Mouse (Mus musculus): Measurements from ENCODE around the gene Taar7a. TPM values are rescaled to one million over a fixed set of nuclear protein-coding genes. Genes with fewer than 3 reads are reported as not detected.

Taar7a gene
- not detected in 2 replicates for polyA plus RNA-seq (2012; ENCODE audit: insufficient read depth, insufficient read length, missing spikeins)

- Histone ChIP-seq H3K4me3 (ENCODE audit: insufficient read depth, low read depth, low read length) (no peak within 1 kb of the TSS), H3K4me1 (ENCODE audit: control insufficient read depth, insufficient read depth, insufficient read length, low read length) (no peaks in the 10 kb centered on the region), H3K27ac (replicated peaks; ENCODE audit: low read depth, low read length) (no peak within 1 kb of the TSS)
Measured at GRCm38 (mm10) chr10:23993381-23993780, at the start of gene Taar7a. Taar7a (minus strand) TSS chr10:23993481.

GRCm38 (mm10) chr10:24040120-24040869 is 47.0 kb upstream of the Taar7a start:
- Histone ChIP-seq H3K4me3 (ENCODE audit: insufficient read depth, low read depth, low read length) (no peak overlapping the region), H3K27ac (replicated peaks; ENCODE audit: low read depth, low read length) (no peak overlapping the region), H3K4me1 (ENCODE audit: control insufficient read depth, insufficient read depth, insufficient read length, low read length) (no peaks in the 10 kb centered on the region)

GRCm38 (mm10) chr10:24037314-24037713 is 44.0 kb upstream of the Taar7a start, which contains the start of gene Taar7e:
Taar7e (plus strand) TSS chr10:24037614.
- Histone ChIP-seq H3K27ac (replicated peaks; ENCODE audit: low read depth, low read length) (no peak within 1 kb of the TSS), H3K4me3 (ENCODE audit: insufficient read depth, low read depth, low read length) (no peak within 1 kb of the TSS), H3K4me1 (ENCODE audit: control insufficient read depth, insufficient read depth, insufficient read length, low read length) (no peaks in the 10 kb centered on the region)

- no peaks in the 10 kb centered on the region for H3K4me1 ChIP-seq (ENCODE audit: control insufficient read depth, insufficient read depth, insufficient read length, low read length)
- no peak overlapping the region for H3K27ac ChIP-seq (replicated peaks; ENCODE audit: low read depth, low read length)
- no peak overlapping the region for H3K4me3 ChIP-seq (ENCODE audit: insufficient read depth, low read depth, low read length)
Measured at GRCm38 (mm10) chr10:24031347-24031746, 38.1 kb upstream of the Taar7a start.

- no peak within 1 kb of the TSS for H3K4me3 ChIP-seq (ENCODE audit: insufficient read depth, low read depth, low read length)
- no peak within 1 kb of the TSS for H3K27ac ChIP-seq (replicated peaks; ENCODE audit: low read depth, low read length)
- no peaks in the 10 kb centered on the region for H3K4me1 ChIP-seq (ENCODE audit: control insufficient read depth, insufficient read depth, insufficient read length, low read length)
Measured at GRCm38 (mm10) chr10:24026922-24027321, 33.6 kb upstream of the Taar7a start, which contains the start of gene Taar7d. Taar7d (plus strand) TSS chr10:24027222.

- Histone ChIP-seq H3K4me1 (ENCODE audit: control insufficient read depth, insufficient read depth, insufficient read length, low read length) (no peaks in the 10 kb centered on the region), H3K4me3 (ENCODE audit: insufficient read depth, low read depth, low read length) (no peak overlapping the region), H3K27ac (replicated peaks; ENCODE audit: low read depth, low read length) (no peak overlapping the region)
Measured at GRCm38 (mm10) chr10:24008143-24008542, 14.9 kb upstream of the Taar7a start.

GRCm38 (mm10) chr10:24007034-24007433 is 13.8 kb upstream of the Taar7a start:
- Histone ChIP-seq H3K4me3 (ENCODE audit: insufficient read depth, low read depth, low read length) (no peak overlapping the region), H3K4me1 (ENCODE audit: control insufficient read depth, insufficient read depth, insufficient read length, low read length) (no peaks in the 10 kb centered on the region), H3K27ac (replicated peaks; ENCODE audit: low read depth, low read length) (no peak overlapping the region)

- Histone ChIP-seq H3K4me1 (ENCODE audit: control insufficient read depth, insufficient read depth, insufficient read length, low read length) (no peaks in the 10 kb centered on the region), H3K4me3 (ENCODE audit: insufficient read depth, low read depth, low read length) (no peak overlapping the region), H3K27ac (replicated peaks; ENCODE audit: low read depth, low read length) (no peak overlapping the region)
Measured at GRCm38 (mm10) chr10:24006442-24006841, 13.2 kb upstream of the Taar7a start.

GRCm38 (mm10) chr10:23999639-24000038 is 6.4 kb upstream of the Taar7a start, which contains the start of gene Taar7b:
Taar7b (plus strand) TSS chr10:23999939.
- Histone ChIP-seq H3K4me3 (ENCODE audit: insufficient read depth, low read depth, low read length) (no peak within 1 kb of the TSS), H3K27ac (replicated peaks; ENCODE audit: low read depth, low read length) (no peak within 1 kb of the TSS), H3K4me1 (ENCODE audit: control insufficient read depth, insufficient read depth, insufficient read length, low read length) (no peaks in the 10 kb centered on the region)

GRCm38 (mm10) chr10:23986419-23986818 is 6.9 kb downstream of the Taar7a start:
- H3K4me1 ChIP-seq (ENCODE audit: control insufficient read depth, insufficient read depth, insufficient read length, low read length), result no peaks in the 10 kb centered on the region
- no peak overlapping the region for H3K4me3 ChIP-seq (ENCODE audit: insufficient read depth, low read depth, low read length)
- no peak overlapping the region for H3K27ac ChIP-seq (replicated peaks; ENCODE audit: low read depth, low read length)

- H3K4me3 ChIP-seq (ENCODE audit: insufficient read depth, low read depth, low read length), result no peak within 1 kb of the TSS
- H3K4me1 ChIP-seq (ENCODE audit: control insufficient read depth, insufficient read depth, insufficient read length, low read length), result no peaks in the 10 kb centered on the region
- H3K27ac ChIP-seq (replicated peaks; ENCODE audit: low read depth, low read length), result no peak within 1 kb of the TSS
Measured at GRCm38 (mm10) chr10:23985546-23985945, 7.7 kb downstream of the Taar7a start, which contains the start of gene Taar6. Taar6 (minus strand) TSS chr10:23985646.

- Histone ChIP-seq H3K4me3 (ENCODE audit: insufficient read depth, low read depth, low read length) (no peak overlapping the region), H3K4me1 (ENCODE audit: control insufficient read depth, insufficient read depth, insufficient read length, low read length) (no peaks in the 10 kb centered on the region), H3K27ac (replicated peaks; ENCODE audit: low read depth, low read length) (no peak overlapping the region)
Measured at GRCm38 (mm10) chr10:23978901-23979705, 14.2 kb downstream of the Taar7a start.

- Histone ChIP-seq H3K4me1 (ENCODE audit: control insufficient read depth, insufficient read depth, insufficient read length, low read length) (no peaks in the 10 kb centered on the region), H3K4me3 (ENCODE audit: insufficient read depth, low read depth, low read length) (no peak overlapping the region), H3K27ac (replicated peaks; ENCODE audit: low read depth, low read length) (no peak overlapping the region)
Measured at GRCm38 (mm10) chr10:23977958-23978357, 15.3 kb downstream of the Taar7a start.

GRCm38 (mm10) chr10:23971256-23971655 is 22.0 kb downstream of the Taar7a start:
- no peak overlapping the region for H3K4me3 ChIP-seq (ENCODE audit: insufficient read depth, low read depth, low read length)

GRCm38 (mm10) chr10:23970656-23971165 is 22.6 kb downstream of the Taar7a start, which contains the start of gene Taar5:
Taar5 (plus strand) TSS chr10:23970706.
- Histone ChIP-seq H3K27ac (replicated peaks; ENCODE audit: low read depth, low read length) (no peak within 1 kb of the TSS), H3K4me1 (ENCODE audit: control insufficient read depth, insufficient read depth, insufficient read length, low read length) (no peaks in the 10 kb centered on the region), H3K4me3 (ENCODE audit: insufficient read depth, low read depth, low read length) (no peak within 1 kb of the TSS)

More at GRCm38 (mm10) chr10:23971256-23971655, 22.0 kb downstream of the Taar7a start:
- Histone ChIP-seq H3K4me1 (ENCODE audit: control insufficient read depth, insufficient read depth, insufficient read length, low read length) (no peaks in the 10 kb centered on the region), H3K27ac (replicated peaks; ENCODE audit: low read depth, low read length) (no peak overlapping the region)

All from brown adipose tissue, adult 24 weeks (tissue).